Mouse (Mus musculus) right cerebral cortex, adult 2 months (tissue): ENCODE measurements around the gene Gm10277.
"Not testable (repeated sequence)": the region's sequence is repeated elsewhere in the genome, so short reads cannot be mapped to it uniquely, and the experiment has no call there.

Source experiments
- DNase-seq, 2 experiments: peaks; one replicate each; pipeline ENCODE4 v3.0.0; 2021 to 2022; ENCODE audit warnings: low spot score in 2 of 2

Gm10277 gene

GRCm38 (mm10) chr11:77771879-77772713 lies 15.5 kb downstream of the Gm10277 start:
- no peak for DNase-seq

GRCm38 (mm10) chr11:77770346-77770745 lies 17.2 kb downstream of the Gm10277 start:
- DNase-seq: no peak

GRCm38 (mm10) chr11:77769496-77769895 lies 18.1 kb downstream of the Gm10277 start:
- DNase-seq: no peak

- DNase-seq: peak; percentile 57 to 60
Observed at GRCm38 (mm10) chr11:77766351-77767001, 21.1 kb downstream of the Gm10277 start.

GRCm38 (mm10) chr11:77765459-77765777 lies 22.1 kb downstream of the Gm10277 start:
- DNase-seq: peak; percentile 9 to 17

GRCm38 (mm10) chr11:77764694-77765458 lies 22.7 kb downstream of the Gm10277 start:
- peak; percentile 66 to 70 for DNase-seq

GRCm38 (mm10) chr11:77763673-77764340 lies 23.7 kb downstream of the Gm10277 start:
- peak; percentile 47 to 51 for DNase-seq

GRCm38 (mm10) chr11:77762783-77763672 lies 24.5 kb downstream of the Gm10277 start, which contains the start of gene Myo18a:
Myo18a (plus strand) TSS chr11:77763246.
- peak; percentile 75 to 83 for DNase-seq

- DNase-seq: no peak
Observed at GRCm38 (mm10) chr11:77760031-77760430, 27.5 kb downstream of the Gm10277 start.

GRCm38 (mm10) chr11:77753469-77753868 lies 34.1 kb downstream of the Gm10277 start:
- no peak for DNase-seq

- DNase-seq: no peak
Observed at GRCm38 (mm10) chr11:77752525-77752924, 35.0 kb downstream of the Gm10277 start.

- DNase-seq: no peak
Observed at GRCm38 (mm10) chr11:77748996-77749395, 38.6 kb downstream of the Gm10277 start.

- not testable (repeated sequence) for DNase-seq
Observed at GRCm38 (mm10) chr11:77747103-77747502, 40.4 kb downstream of the Gm10277 start.

GRCm38 (mm10) chr11:77746652-77747051 lies 40.9 kb downstream of the Gm10277 start:
- no peak for DNase-seq

GRCm38 (mm10) chr11:77743966-77744365 lies 43.6 kb downstream of the Gm10277 start:
- peak in 1 of 2 experiments; percentile 13 for DNase-seq

- DNase-seq: no peak
Observed at GRCm38 (mm10) chr11:77738555-77738954, 49.0 kb downstream of the Gm10277 start.

- DNase-seq: peak; percentile 90 to 92
Observed at GRCm38 (mm10) chr11:77737289-77737688, 50.3 kb downstream of the Gm10277 start.
